Mouse (Mus musculus): Measurements from ENCODE around the gene Scaf4. TPM values are rescaled to one million over a fixed set of nuclear protein-coding genes. Genes with fewer than 3 reads are reported as not detected.
"Not testable (repeated sequence)": the region's sequence is repeated elsewhere in the genome, so short reads cannot be mapped to it uniquely, and the experiment has no call there.

Gene Scaf4
- polyA plus RNA-seq, 1 experiment from 2014 or later: 30.9 TPM

DNA sequence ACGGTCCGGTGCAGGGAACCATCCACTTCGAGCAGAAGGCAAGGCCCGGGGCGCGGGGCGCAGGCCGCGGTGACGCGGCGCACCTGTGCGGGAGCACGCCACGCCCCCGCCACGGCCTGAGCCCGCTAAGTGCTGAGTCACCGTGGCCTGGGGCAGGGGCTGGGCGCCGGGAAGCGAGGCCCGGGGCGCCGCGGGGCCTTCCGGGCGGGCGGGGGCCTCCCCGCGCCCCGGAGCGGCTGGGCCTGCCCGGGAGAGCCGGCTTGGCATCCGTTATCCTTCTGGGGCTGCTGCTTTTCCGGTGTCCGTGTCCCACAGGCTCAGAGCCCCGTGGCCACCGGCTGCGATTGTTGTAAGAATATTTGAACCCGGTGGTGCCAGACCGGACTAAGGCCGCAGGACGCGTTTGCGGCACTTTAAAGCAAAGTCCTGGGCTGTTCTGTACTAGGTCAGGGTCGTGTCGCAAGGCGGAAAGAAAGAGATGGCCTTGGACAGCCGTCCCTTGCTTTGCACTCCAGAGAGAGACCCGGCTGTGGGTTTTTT is 63.3 kb downstream of the Scaf4 start:
- Histone ChIP-seq H3K27me3 (ENCODE audit: poor library complexity, severe bottlenecking) (no peaks in the 10 kb centered on the region), H3K9me3 (no peaks in the 10 kb centered on the region), H3K4me1 (peaks cover 43% of the 10 kb centered on the region), H3K27ac (peak overlapping the region; percentile 97), H3K4me3 (peak overlapping the region; percentile 97), H3K36me3 (replicated peaks) (peaks cover 37% of the 10 kb centered on the region)
- no peak for DNase-seq (ENCODE audit: extremely low spot score, low spot score)
- WGBS: under 1% methylated on average over 42 of the region's 52 CpGs

DNA sequence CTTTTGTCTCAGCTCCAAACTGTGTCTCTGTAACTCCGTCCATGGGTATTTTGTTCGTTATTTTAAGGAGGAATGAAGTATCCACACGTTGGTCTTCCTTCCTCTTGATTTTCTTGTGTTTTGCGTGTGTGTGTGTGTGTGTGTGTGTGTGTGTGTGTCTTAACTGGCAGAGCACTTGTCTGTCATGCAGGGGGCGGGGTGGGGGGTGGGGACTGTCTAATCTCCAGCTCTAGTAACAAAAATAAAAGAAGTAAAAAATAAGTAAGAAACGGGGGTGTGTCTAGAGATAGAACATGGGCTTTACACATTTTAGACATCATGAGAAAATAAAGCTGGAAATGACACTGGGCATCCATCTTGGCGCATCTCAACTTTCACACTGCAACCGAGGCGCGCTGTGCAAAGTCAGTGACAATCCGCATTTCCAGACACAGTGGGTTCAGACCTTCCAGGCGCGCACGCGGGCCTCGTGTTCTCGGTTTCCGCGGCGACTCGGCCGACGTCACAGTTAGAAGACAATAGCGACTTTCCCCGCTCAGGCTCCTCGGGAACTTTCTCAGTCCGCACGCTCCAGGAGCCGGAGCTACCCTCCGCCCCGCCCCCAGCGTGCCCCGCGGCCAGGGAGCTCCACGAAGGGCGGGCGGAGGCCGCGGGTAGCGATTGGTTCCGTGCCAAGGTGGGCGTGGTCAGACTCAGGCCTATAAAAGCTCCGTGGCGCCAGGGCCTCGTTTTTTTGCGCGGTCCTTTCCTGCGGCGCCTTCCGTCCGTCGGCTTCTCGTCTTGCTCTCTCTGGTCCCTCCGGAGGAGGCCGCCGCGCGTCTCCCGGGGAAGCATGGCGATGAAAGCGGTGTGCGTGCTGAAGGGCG is 64.0 kb downstream of the Scaf4 start, which contains the start of gene Sod1:
Gene Sod1, plus strand, starts transcription at position 729 of the 866 bp plus-strand sequence.
- H3K27ac ChIP-seq: peak within 1 kb of the TSS; percentile 97
- peaks cover 30% of the 10 kb centered on the region for H3K36me3 ChIP-seq (replicated peaks)
- no peaks in the 10 kb centered on the region for H3K27me3 ChIP-seq (ENCODE audit: poor library complexity, severe bottlenecking)
- peak within 1 kb of the TSS; percentile 97 for H3K4me3 ChIP-seq
- WGBS: 1% methylated on average over 63 of the region's 63 CpGs
- no peaks in the 10 kb centered on the region for H3K9me3 ChIP-seq
- DNase-seq (ENCODE audit: extremely low spot score, low spot score): peak; percentile 95
- H3K4me1 ChIP-seq: peaks cover 43% of the 10 kb centered on the region

DNA sequence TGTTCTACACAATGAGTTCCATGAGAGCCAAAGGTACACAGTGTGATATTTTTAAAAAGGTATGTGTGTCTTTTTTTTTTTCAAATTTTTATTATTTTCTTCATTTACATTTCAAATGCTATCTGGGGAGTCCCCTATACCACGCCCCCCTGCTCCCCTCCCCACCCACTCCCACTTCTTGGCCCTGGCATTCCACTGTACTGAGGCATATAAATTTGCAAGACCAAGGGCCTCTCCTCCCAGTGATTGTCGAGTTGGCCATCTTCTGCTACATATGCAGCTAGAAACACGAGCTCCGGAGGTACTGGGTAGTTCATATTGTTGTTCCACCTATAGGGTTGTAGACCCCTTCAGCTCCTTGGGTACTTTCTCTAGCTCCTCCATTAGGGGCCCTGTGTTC is 64.9 kb downstream of the Scaf4 start:
- H3K27me3 ChIP-seq (ENCODE audit: poor library complexity, severe bottlenecking); H3K4me3 ChIP-seq; H3K9me3 ChIP-seq; DNase-seq (ENCODE audit: extremely low spot score, low spot score): not testable (repeated sequence)
- Histone ChIP-seq H3K27ac (peak overlapping the region; percentile 97; the same call in 1 of the 2 replicates), H3K36me3 (replicated peaks) (peaks cover 22% of the 10 kb centered on the region), H3K4me1 (peaks cover 43% of the 10 kb centered on the region)
- 76% methylated on average over 4 of the region's 4 CpGs for WGBS

- DNase-seq (ENCODE audit: extremely low spot score, low spot score): no peak
- H3K36me3 ChIP-seq (replicated peaks): peaks cover 7% of the 10 kb centered on the region
- peaks cover 34% of the 10 kb centered on the region for H3K4me1 ChIP-seq
- H3K27me3 ChIP-seq (ENCODE audit: poor library complexity, severe bottlenecking): no peaks in the 10 kb centered on the region
- no peaks in the 10 kb centered on the region for H3K9me3 ChIP-seq
- no peak overlapping the region for H3K4me3 ChIP-seq
- 63% methylated on average over 4 of the region's 4 CpGs for WGBS
- 0 out of 2 replicates have a peak overlapping the region, but pooled peaks have one; percentile 25 for H3K27ac ChIP-seq
Measured at GRCm38 (mm10) chr16:90217926-90218325, 66.4 kb downstream of the Scaf4 start.

GRCm38 (mm10) chr16:90217356-90217755 is 66.9 kb downstream of the Scaf4 start:
- Histone ChIP-seq H3K27me3 (ENCODE audit: poor library complexity, severe bottlenecking) (no peaks in the 10 kb centered on the region), H3K9me3 (no peaks in the 10 kb centered on the region), H3K4me3 (no peak overlapping the region), H3K4me1 (peaks cover 28% of the 10 kb centered on the region), H3K36me3 (replicated peaks) (peaks cover under 1% of the 10 kb centered on the region), H3K27ac (no peak overlapping the region)
- no peak for DNase-seq (ENCODE audit: extremely low spot score, low spot score)
- WGBS: 29% methylated on average over 3 of the region's 3 CpGs

DNA sequence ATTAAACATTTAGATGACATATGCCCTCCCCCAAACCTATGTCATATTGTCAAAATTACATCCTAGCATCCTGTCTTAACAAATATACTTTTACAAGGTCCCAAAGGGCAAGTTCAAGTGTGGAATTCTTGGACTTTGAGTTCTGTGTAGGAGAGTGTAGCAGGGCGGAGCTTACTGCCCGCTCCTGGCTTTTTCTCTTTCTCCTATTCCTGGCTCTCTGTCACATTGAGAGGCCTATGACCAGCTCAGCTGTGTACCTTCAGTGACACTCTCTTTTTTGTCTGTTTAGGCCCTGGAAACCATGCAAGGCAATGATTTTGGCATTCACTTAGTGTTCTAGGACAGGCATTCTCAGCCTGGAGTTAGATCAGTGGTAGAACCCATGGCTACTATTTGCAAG is 67.9 kb downstream of the Scaf4 start:
- H3K36me3 ChIP-seq (replicated peaks): no peaks in the 10 kb centered on the region
- H3K4me3 ChIP-seq: no peak overlapping the region
- DNase-seq (ENCODE audit: extremely low spot score, low spot score): no peak
- no peaks in the 10 kb centered on the region for H3K9me3 ChIP-seq
- peaks cover 19% of the 10 kb centered on the region for H3K4me1 ChIP-seq
- H3K27me3 ChIP-seq (ENCODE audit: poor library complexity, severe bottlenecking): no peaks in the 10 kb centered on the region
- no peak overlapping the region for H3K27ac ChIP-seq
- 96% methylated on average over 2 of the region's 2 CpGs for WGBS

- H3K27ac ChIP-seq; H3K27me3 ChIP-seq (ENCODE audit: poor library complexity, severe bottlenecking); H3K9me3 ChIP-seq; DNase-seq (ENCODE audit: extremely low spot score, low spot score); H3K36me3 ChIP-seq (replicated peaks); H3K4me3 ChIP-seq: not testable (repeated sequence)
- H3K4me1 ChIP-seq: peaks cover 18% of the 10 kb centered on the region
- 89% methylated on average over 5 of the region's 5 CpGs for WGBS
Measured at GRCm38 (mm10) chr16:90215879-90216278, 68.4 kb downstream of the Scaf4 start.

GRCm38 (mm10) chr16:90214731-90215565 is 69.4 kb downstream of the Scaf4 start:
- H3K4me1 ChIP-seq: peaks cover 14% of the 10 kb centered on the region
- no peak overlapping the region for H3K4me3 ChIP-seq
- no peaks in the 10 kb centered on the region for H3K27me3 ChIP-seq (ENCODE audit: poor library complexity, severe bottlenecking)
- no peak for DNase-seq (ENCODE audit: extremely low spot score, low spot score)
- H3K27ac ChIP-seq: no peak overlapping the region
- WGBS: 93% methylated on average over 11 of the region's 11 CpGs
- H3K36me3 ChIP-seq (replicated peaks): no peaks in the 10 kb centered on the region
- H3K9me3 ChIP-seq: no peaks in the 10 kb centered on the region

DNA sequence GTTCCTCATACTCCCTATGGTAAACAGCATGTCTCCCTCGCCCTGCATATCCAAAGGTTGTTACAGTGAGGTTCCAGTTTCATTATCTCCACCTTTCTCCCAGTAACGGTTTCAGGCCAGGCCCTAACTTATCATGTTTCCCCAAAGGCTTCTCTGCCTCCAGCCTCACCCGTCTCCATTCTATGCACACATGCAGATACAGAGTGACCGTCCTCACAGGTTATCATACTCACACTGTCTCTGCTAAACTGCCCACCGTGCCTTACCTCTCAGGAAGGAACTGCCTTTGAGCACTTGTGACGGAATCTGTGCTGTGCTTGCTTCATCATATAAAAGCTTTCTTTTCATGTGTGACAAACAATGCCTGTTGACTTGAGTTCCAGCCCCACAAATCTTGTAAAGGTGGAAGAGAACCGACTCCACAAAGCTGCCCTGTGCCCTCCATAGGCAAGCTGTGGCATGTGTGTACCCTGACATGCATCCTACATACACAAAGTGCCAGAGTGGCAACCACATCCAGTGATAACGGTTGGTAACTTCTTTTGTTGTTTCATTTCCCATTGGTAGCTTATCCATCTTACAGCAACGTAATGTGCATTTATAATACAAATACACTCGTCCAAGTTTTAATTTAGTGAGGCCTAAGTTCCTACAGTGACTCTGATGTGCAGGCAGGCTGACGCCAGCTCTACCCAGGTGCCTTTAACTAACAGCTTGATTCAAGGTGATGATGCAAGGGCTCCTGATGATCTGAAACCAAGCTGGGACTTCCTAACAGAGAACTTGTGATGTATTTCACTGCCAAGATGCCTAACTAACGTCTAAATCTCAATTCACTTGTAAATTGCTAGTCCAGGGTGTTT is 70.6 kb downstream of the Scaf4 start:
- H3K4me1 ChIP-seq: peaks cover 9% of the 10 kb centered on the region
- no peak for DNase-seq (ENCODE audit: extremely low spot score, low spot score)
- H3K9me3 ChIP-seq: no peaks in the 10 kb centered on the region
- H3K4me3 ChIP-seq: no peak overlapping the region
- 81% methylated on average over 12 of the region's 12 CpGs for WGBS
- no peaks in the 10 kb centered on the region for H3K27me3 ChIP-seq (ENCODE audit: poor library complexity, severe bottlenecking)
- H3K27ac ChIP-seq: no peak overlapping the region
- H3K36me3 ChIP-seq (replicated peaks): no peaks in the 10 kb centered on the region

GRCm38 (mm10) chr16:90211767-90212166 is 72.5 kb downstream of the Scaf4 start:
- WGBS: 89% methylated on average over 8 of the region's 8 CpGs
- Histone ChIP-seq H3K4me3 (no peak overlapping the region), H3K4me1 (no peaks in the 10 kb centered on the region), H3K36me3 (replicated peaks) (no peaks in the 10 kb centered on the region), H3K27me3 (ENCODE audit: poor library complexity, severe bottlenecking) (no peaks in the 10 kb centered on the region), H3K27ac (no peak overlapping the region), H3K9me3 (no peaks in the 10 kb centered on the region)
- DNase-seq (ENCODE audit: extremely low spot score, low spot score): no peak

- no peaks in the 10 kb centered on the region for H3K4me1 ChIP-seq
- H3K27me3 ChIP-seq (ENCODE audit: poor library complexity, severe bottlenecking): no peaks in the 10 kb centered on the region
- 92% methylated on average over 10 of the region's 10 CpGs for WGBS
Measured at GRCm38 (mm10) chr16:90210717-90211116, 73.6 kb downstream of the Scaf4 start.

GRCm38 (mm10) chr16:90208996-90209395 is 75.3 kb downstream of the Scaf4 start:
- DNase-seq (ENCODE audit: extremely low spot score, low spot score): no peak
- 90% methylated on average over 3 of the region's 3 CpGs for WGBS

More at GRCm38 (mm10) chr16:90210717-90211116, 73.6 kb downstream of the Scaf4 start:
- no peak overlapping the region for H3K27ac ChIP-seq
- H3K36me3 ChIP-seq (replicated peaks): no peaks in the 10 kb centered on the region
- DNase-seq (ENCODE audit: extremely low spot score, low spot score): no peak
- H3K9me3 ChIP-seq: no peaks in the 10 kb centered on the region
- no peak overlapping the region for H3K4me3 ChIP-seq

More at GRCm38 (mm10) chr16:90208996-90209395, 75.3 kb downstream of the Scaf4 start:
- Histone ChIP-seq H3K27ac (no peak overlapping the region), H3K4me3 (no peak overlapping the region), H3K27me3 (ENCODE audit: poor library complexity, severe bottlenecking) (no peaks in the 10 kb centered on the region), H3K36me3 (replicated peaks) (no peaks in the 10 kb centered on the region), H3K9me3 (no peaks in the 10 kb centered on the region), H3K4me1 (no peaks in the 10 kb centered on the region)

Data from forebrain, embryonic 10.5 days (tissue).